Mouse (Mus musculus) brown adipose tissue, adult 24 weeks (tissue): ENCODE measurements at regions not wholly inside any gene's neighbourhood (a gene's known extent, or its start where the extent isn't known, plus 50 kb on each side); places are given as distances from the start of the nearest gene placed in this dataset.

Experiments
- H3K27ac ChIP-seq: fragments of 200-500 bp; replicated peaks from 2 replicates; pipeline ENCODE4 v1.5.1; 2012; ENCODE audit warnings: low read depth, mild to moderate bottlenecking, low read length
- H3K4me1 ChIP-seq: fragments of 200-500 bp; 2 replicates; pipeline ENCODE4 v1.6.1; 2012; ENCODE audit warnings: low read length, mixed read lengths; ENCODE audit not compliant: control insufficient read depth, insufficient read depth, insufficient read length
- H3K4me3 ChIP-seq: fragments of 200-500 bp; 2 replicates; pipeline ENCODE4 v1.5.1; 2012; ENCODE audit warnings: low read depth, mild to moderate bottlenecking, low read length, moderate library complexity; ENCODE audit not compliant: insufficient read depth

DNA sequence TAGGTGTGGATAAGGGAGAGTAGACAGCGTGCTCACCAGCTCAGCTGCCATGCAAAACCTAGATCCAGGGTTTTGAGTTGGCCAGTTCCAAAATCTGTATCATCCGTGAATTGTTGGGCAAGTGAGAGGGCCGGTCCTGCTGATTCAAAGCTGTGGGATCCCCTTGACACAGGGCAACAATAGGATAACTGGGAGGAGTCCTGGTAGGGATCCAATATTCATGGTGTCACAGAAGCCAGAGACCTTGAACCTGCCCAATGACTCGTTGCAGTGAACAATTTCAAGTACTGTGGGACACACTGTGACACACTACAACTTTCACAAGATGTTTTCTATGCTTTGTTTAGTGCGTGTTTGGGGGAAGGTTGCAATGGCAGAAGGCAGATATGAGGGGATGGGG, 172.2 kb downstream of the Spata18 start:
- H3K27ac ChIP-seq: no peak overlapping the region
- H3K4me1 ChIP-seq: no peaks in the 10 kb centered on the region
- no peak overlapping the region for H3K4me3 ChIP-seq

- no peak overlapping the region for H3K27ac ChIP-seq
- H3K4me1 ChIP-seq: no peaks in the 10 kb centered on the region
- no peak overlapping the region for H3K4me3 ChIP-seq
These were observed 175.8 kb downstream of the Spata18 start for GRCm38 (mm10) chr5:73826941-73827340.

DNA sequence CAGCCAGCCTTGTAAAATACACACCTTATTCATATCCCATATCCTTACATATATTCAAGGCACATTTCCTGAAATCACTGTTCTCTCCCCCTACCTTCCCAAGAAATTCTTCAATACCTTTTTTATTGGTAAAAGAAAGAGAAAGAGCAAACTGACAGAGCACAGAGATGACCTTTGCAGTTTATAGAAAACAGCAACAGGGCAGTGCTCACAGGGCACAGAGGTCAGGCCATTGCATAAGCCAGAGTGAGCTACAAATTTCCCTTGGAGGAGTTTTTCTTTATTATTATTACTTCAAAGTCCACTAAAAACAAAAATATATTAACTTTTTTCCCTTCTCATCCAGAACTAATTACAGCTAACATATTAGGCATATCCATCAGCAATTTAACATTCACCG, 182.5 kb downstream of the Spata18 start:
- H3K27ac ChIP-seq: no peak overlapping the region
- no peak overlapping the region for H3K4me3 ChIP-seq
- no peaks in the 10 kb centered on the region for H3K4me1 ChIP-seq

GRCm38 (mm10) chr5:73843776-73844175, 192.6 kb downstream of the Spata18 start:
- Histone ChIP-seq H3K27ac (no peak overlapping the region), H3K4me1 (peaks cover 7% of the 10 kb centered on the region; the same call in 1 of the 2 replicates), H3K4me3 (no peak overlapping the region)

- H3K27ac ChIP-seq: peak overlapping the region; percentile 37; the same call in 1 of the 2 replicates
- peaks cover 7% of the 10 kb centered on the region; the same call in 1 of the 2 replicates for H3K4me1 ChIP-seq
- no peak overlapping the region for H3K4me3 ChIP-seq
These were observed 195.1 kb downstream of the Spata18 start for GRCm38 (mm10) chr5:73846096-73846782.

GRCm38 (mm10) chr5:73846783-73847151, 195.6 kb downstream of the Spata18 start:
- Histone ChIP-seq H3K4me1 (peaks cover 7% of the 10 kb centered on the region; the same call in 1 of the 2 replicates), H3K4me3 (no peak overlapping the region; the same call in 1 of the 2 replicates), H3K27ac (peak overlapping the region; percentile 31; the same call in 1 of the 2 replicates)

- peaks cover 5% of the 10 kb centered on the region; the same call in 1 of the 2 replicates for H3K4me1 ChIP-seq
- H3K27ac ChIP-seq: no peak overlapping the region
- H3K4me3 ChIP-seq: no peak overlapping the region
These were observed 200.3 kb downstream of the Spata18 start for GRCm38 (mm10) chr5:73851501-73851900.

DNA sequence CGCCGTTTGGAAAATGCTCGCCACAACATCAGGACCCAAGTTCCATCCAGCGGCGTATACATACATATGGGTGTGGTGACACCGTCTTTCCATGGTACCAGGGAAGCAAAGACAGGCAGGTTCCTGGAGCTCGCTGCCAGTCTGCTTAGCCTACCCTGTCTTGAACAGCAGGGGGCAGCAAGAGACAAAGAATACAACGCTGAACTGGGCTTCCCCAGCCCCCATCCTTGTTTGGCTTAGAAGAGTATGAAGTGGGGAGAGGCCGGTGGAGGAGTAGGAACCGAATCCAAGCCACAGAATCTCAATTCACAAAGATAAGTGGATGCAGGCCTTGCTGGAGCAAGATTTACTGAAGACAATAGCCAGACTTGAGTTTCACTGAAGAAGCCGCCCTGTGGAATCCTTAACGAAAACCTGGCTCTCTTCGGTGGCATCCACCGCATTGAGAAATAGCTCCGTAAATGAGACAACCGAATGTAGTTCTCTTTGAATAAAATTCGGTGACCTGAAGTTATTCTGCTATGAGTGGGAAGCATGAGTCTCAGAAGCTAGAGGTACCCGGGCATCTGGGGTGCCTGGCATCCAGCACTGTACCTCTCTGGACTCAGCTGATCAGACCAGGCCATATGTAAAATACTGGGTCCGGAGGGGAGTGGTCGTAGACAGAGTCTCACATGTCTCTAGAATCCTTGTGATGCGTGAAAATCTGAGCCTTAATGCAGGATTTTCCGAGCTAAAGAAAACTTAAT, 203.0 kb downstream of the Spata18 start:
- H3K4me1 ChIP-seq: no peaks in the 10 kb centered on the region
- no peak overlapping the region for H3K4me3 ChIP-seq
- no peak overlapping the region for H3K27ac ChIP-seq

DNA sequence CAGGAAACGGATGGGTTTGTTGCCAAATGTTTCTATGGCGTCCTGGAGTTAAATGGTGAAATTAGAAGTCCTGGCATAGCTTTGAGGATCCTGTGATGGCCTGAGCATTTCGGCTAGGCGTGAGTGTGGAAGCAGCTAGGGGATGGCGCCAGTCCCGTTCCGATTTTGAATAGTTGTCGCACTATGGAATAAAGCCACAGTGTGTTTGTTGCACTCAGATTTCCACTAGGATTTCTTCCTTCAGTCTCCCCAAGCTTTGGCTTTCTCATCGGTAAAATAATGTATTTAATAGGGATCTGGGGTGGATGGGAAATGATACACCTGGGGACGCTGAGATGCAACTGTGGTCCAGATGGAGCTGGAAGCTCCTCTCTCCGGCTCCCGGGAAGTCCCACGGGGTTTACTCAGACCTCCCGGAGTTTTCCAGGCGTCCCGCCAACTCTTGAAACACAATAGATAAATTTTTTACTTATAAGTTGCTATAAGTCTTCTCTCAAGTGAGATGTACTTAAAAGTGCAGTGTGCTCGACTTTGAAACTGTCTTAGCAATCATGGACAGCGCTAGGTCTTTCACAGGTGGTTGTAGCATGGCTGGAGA, 203.7 kb downstream of the Spata18 start:
- Histone ChIP-seq H3K4me3 (no peak overlapping the region), H3K27ac (no peak overlapping the region), H3K4me1 (no peaks in the 10 kb centered on the region)

GRCm38 (mm10) chr5:73859320-73859719, 208.1 kb downstream of the Spata18 start:
- no peaks in the 10 kb centered on the region for H3K4me1 ChIP-seq
- no peak overlapping the region for H3K4me3 ChIP-seq
- H3K27ac ChIP-seq: no peak overlapping the region

DNA sequence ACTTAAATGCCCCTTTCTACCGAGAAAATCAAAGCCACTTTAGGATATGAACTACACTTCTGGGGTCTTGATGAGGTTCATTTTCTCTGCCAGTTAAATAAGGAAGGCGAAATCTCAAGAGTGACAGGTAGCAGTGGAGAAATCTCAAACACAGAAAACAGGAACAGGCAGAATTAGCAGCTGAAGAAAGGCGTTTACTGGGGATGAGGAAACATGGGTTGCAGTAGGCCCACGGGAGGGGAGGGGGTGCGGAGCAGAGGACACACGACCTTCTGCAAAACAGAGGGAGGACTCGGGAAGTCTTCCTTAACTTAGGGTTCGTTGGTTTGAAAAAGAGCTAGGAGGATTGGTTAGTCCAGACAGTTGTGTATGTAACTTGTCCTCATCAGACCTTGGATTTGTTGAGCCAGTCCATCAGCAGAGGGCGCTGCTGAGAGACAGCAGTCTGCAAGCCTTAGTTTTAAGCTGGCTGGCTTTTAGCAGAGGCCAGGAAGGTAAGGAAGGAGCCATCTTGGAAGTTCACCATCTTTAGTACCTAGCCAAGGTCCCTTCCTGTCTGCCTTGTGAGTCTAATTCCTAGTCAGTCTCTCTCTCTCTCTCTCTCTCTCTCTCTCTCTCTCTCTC, 204.0 kb downstream of the Usp46 start:
- no peak overlapping the region for H3K27ac ChIP-seq

DNA sequence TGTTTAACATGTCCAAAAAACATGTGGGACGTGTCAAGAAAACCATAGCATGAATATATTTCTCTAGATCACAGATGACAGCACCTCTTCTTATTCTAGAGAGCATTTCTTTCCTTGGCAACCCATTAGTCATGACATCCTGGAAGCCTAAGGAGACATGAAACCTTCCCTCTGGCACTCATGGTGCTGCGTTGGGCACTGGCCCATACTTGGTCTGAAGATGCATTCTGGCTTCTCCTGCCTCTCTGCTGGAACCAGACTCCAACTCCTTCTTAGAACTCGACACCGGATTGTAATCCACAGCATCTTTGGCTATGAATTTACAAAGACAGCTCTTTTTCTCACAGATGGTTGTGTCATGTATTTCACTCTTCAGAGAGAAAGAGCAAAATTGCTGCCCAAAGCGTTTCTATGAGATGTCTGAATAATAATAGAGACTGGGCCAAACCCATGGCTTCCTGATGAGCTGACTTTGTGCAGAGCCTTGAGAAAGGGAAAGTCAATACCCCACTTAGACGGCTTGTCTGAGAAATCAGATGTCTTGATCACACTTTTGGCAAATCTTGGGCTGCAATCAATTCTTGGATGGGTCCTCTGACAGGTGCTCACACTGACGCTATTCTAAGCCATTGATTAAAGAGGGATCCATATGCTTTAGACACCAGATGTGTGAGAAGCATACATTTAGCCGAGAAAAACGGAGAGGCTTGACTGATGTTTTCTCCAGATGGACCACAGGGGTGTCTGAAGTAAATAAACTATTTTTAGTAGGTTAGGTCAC, 195.4 kb downstream of the Usp46 start:
- no peak overlapping the region for H3K4me3 ChIP-seq
- H3K27ac ChIP-seq: no peak overlapping the region
- H3K4me1 ChIP-seq: no peaks in the 10 kb centered on the region; the same call in 1 of the 2 replicates

More for the DNA sequence above, 204.0 kb downstream of the Usp46 start:
- Histone ChIP-seq H3K4me1 (no peaks in the 10 kb centered on the region), H3K4me3 (no peak overlapping the region)

GRCm38 (mm10) chr5:73874770-73875169, 193.5 kb downstream of the Usp46 start:
- Histone ChIP-seq H3K4me1 (no peaks in the 10 kb centered on the region; the same call in 1 of the 2 replicates), H3K4me3 (no peak overlapping the region), H3K27ac (no peak overlapping the region)

- no peak overlapping the region for H3K4me3 ChIP-seq
- H3K4me1 ChIP-seq: no peaks in the 10 kb centered on the region; the same call in 1 of the 2 replicates
- no peak overlapping the region for H3K27ac ChIP-seq
These were observed 192.4 kb downstream of the Usp46 start for GRCm38 (mm10) chr5:73875847-73876246.
